Comparison of ENCODE assay signal across 21 mouse cellular contexts in genomic region chr3:58677615-58678014, GRCm38 (mm10). TPM values are rescaled to one million over a fixed set of nuclear protein-coding genes. Genes with fewer than 3 reads are reported as not detected.
DNase-seq lines count a peak whose midpoint lies in the region; ATAC-seq and TF ChIP-seq lines count a peak whose summit lies in the region.
"Had no signal": no experiment of that assay in that cellular context is flagged by ENCODE, and none has a peak within 500 bp of the region (broad histone marks: within the 10 kb centered on the region; RNA-seq: fewer than 3 reads in every experiment).

No protein-coding gene starts in this region.

- H3K27ac ChIP-seq in gastrocnemius, adult 2 months = peak overlapping the region; percentile 79
- H3K27ac ChIP-seq in limb, embryonic 12.5 days = peak overlapping the region; percentile 23; the same call in 1 of the 2 replicates
- H3K27ac ChIP-seq in limb, embryonic 10.5 days = no peak overlapping the region
- H3K27ac ChIP-seq in limb, embryonic 14.5 days (replicated peaks; ENCODE audit: low read depth, low read length) = no peak overlapping the region
- H3K27ac ChIP-seq: forebrain, embryonic 12.5 days; liver, embryonic 13.5 days; stomach, postnatal 0 days had no signal

- H3K27me3 ChIP-seq in limb, embryonic 12.5 days = no peaks in the 10 kb centered on the region
- H3K27me3 ChIP-seq in limb, embryonic 10.5 days (ENCODE audit: low read depth, poor library complexity, severe bottlenecking) = no peaks in the 10 kb centered on the region
- no peaks in the 10 kb centered on the region for H3K27me3 ChIP-seq in limb, embryonic 14.5 days (ENCODE audit: control insufficient read depth, insufficient read depth, low read length)
- H3K27me3 ChIP-seq: forebrain, embryonic 12.5 days; kidney, embryonic 15.5 days; liver, embryonic 13.5 days; Patski had no signal

- 0 out of 2 replicates have a peak overlapping the region, but pooled peaks have one; percentile 1 for H3K4me2 ChIP-seq in limb, embryonic 12.5 days
- no peak overlapping the region for H3K4me2 ChIP-seq in limb, embryonic 14.5 days (replicated peaks; ENCODE audit: low read depth, low read length, severe bottlenecking)
- H3K4me2 ChIP-seq: forebrain, embryonic 12.5 days; kidney, embryonic 15.5 days; liver, embryonic 13.5 days had no signal

- 58% methylated on average over 3 of the region's 3 CpGs for WGBS in limb, embryonic 12.5 days
- WGBS in limb, embryonic 10.5 days = 46% methylated on average over 3 of the region's 3 CpGs
- WGBS in limb, embryonic 14.5 days = 45% methylated on average over 3 of the region's 3 CpGs

- peak overlapping the region; percentile 13; the same call in 1 of the 2 replicates for H3K4me3 ChIP-seq in gastrocnemius, adult 2 months
- no peak overlapping the region for H3K4me3 ChIP-seq in limb, embryonic 12.5 days (replicated peaks)
- H3K4me3 ChIP-seq in limb, embryonic 10.5 days = no peak overlapping the region
- no peak overlapping the region for H3K4me3 ChIP-seq in limb, embryonic 14.5 days (replicated peaks; ENCODE audit: low read length)
- H3K4me3 ChIP-seq: forebrain, embryonic 12.5 days; kidney, embryonic 15.5 days; liver, embryonic 13.5 days had no signal

- intact Hi-C loops in gastrocnemius, adult 2 months (cut with DNase I) = no loop called here

- DNase-seq in gastrocnemius, adult 2 months = no peak
- no peak for DNase-seq in gastrocnemius, adult 8-10 months (ENCODE audit: low spot score in 2 of 2)
- DNase-seq in limb, embryonic 10.5 days (ENCODE audit: low spot score) = no peak
- DNase-seq in R1 (ENCODE audit: low read depth, low spot score) = peak; percentile 12
- DNase-seq in limb, embryonic 14.5 days (ENCODE audit: low spot score) = no peak
- no peak for DNase-seq in spleen, postnatal 36 days (ENCODE audit: low spot score in 2 of 2)
- no peak for DNase-seq in cerebellum, adult 9-11 months
- DNase-seq: cerebellum, adult 11 months; layer of hippocampus, adult 9-11 months; liver, embryonic 13.5 days; lung, postnatal 10 days; spleen, adult 18-20 months; thymus, postnatal 25 days had no signal

- ATAC-seq in limb, embryonic 12.5 days (ENCODE audit: insufficient number of reproducible peaks, insufficient read depth, low FRiP score, low TSS enrichment, low read depth) = no peak
- peak; percentile 41; the same call in 1 of the 2 replicates for ATAC-seq in limb, embryonic 14.5 days (ENCODE audit: low FRiP score, low read depth)
- ATAC-seq: inflammation-experienced regulatory T-cells, adult 6 months; Patski had no signal

- H3K36me3 ChIP-seq in limb, embryonic 12.5 days = peaks cover 15% of the 10 kb centered on the region; the same call in 1 of the 2 replicates
- peaks cover 3% of the 10 kb centered on the region; the same call in 1 of the 2 replicates for H3K36me3 ChIP-seq in limb, embryonic 10.5 days
- peaks cover 18% of the 10 kb centered on the region for H3K36me3 ChIP-seq in limb, embryonic 14.5 days (ENCODE audit: control insufficient read depth, insufficient read depth, low read length)

- H3K4me1 ChIP-seq in limb, embryonic 12.5 days (replicated peaks) = peaks cover 48% of the 10 kb centered on the region
- peaks cover 33% of the 10 kb centered on the region for H3K4me1 ChIP-seq in limb, embryonic 10.5 days
- H3K4me1 ChIP-seq in limb, embryonic 14.5 days (ENCODE audit: control insufficient read depth, insufficient read depth, low read length) = peaks cover 23% of the 10 kb centered on the region

- no peaks in the 10 kb centered on the region for H3K9me3 ChIP-seq in limb, embryonic 12.5 days
- no peaks in the 10 kb centered on the region for H3K9me3 ChIP-seq in limb, embryonic 10.5 days (replicated peaks)
- no peaks in the 10 kb centered on the region for H3K9me3 ChIP-seq in limb, embryonic 14.5 days (ENCODE audit: control insufficient read depth, low read length)
- H3K9me3 ChIP-seq: forebrain, embryonic 12.5 days; kidney, embryonic 15.5 days; liver, embryonic 13.5 days had no signal

- no peak for TF ChIP-seq CTCF in gastrocnemius, adult 2 months (IDR thresholded peaks at IDR 0.05)

- no peak overlapping the region for H3K9ac ChIP-seq in limb, embryonic 12.5 days (replicated peaks)
- H3K9ac ChIP-seq in limb, embryonic 14.5 days (ENCODE audit: low read depth, low read length, severe bottlenecking) = no peak overlapping the region
- H3K9ac ChIP-seq: forebrain, embryonic 12.5 days; kidney, embryonic 15.5 days; liver, embryonic 13.5 days had no signal

- TF ChIP-seq POLR2A in limb, embryonic 14.5 days (IDR thresholded peaks at IDR 0.05; ENCODE audit: borderline replicate concordance, extremely low read depth, insufficient read depth, insufficient read length) = no peak

RNA-seq across cellular contexts. Expression of gene Siah2, which starts 14.6 kb away (rescaled TPM):
- 10 to 100 TPM in 1 of 2 experiments, 1 to 10 TPM in 1; 8.3 to 11.8 TPM for total RNA-seq in gastrocnemius, adult 2 months (2021)
- 10 to 100 TPM in 2 of 4 experiments, 1 to 10 TPM in 2; 8.5 to 11.6 (median 9.6) TPM for total RNA-seq in gastrocnemius, adult 8-10 months (2022)
- polyA plus RNA-seq in limb, embryonic 12.5 days (2016; fragmentation: Nextera tagmentation; extraction: Ambion mirVana) = 6.5 and 7.4 TPM in 2 replicates
- 2.0 and 2.2 TPM in 2 replicates for polyA plus RNA-seq in limb, embryonic 10.5 days (2016; fragmentation: Nextera tagmentation; extraction: Ambion mirVana)
- 12.2 and 16.9 TPM in 2 replicates for polyA plus RNA-seq in limb, embryonic 14.5 days (2012; rRNA removed)
- polyA plus RNA-seq in limb, embryonic 14.5 days (2014; fragmentation: Nextera tagmentation; extraction: Ambion mirVana) = 7.5 and 10.7 TPM in 2 replicates

RNA-seq across cellular contexts. Expression of gene Erich6, which starts 40.6 kb away (rescaled TPM):
- not detected for total RNA-seq in gastrocnemius, adult 2 months (2021)
- total RNA-seq in gastrocnemius, adult 8-10 months (2022) = not detected
- polyA plus RNA-seq in limb, embryonic 12.5 days (2016; fragmentation: Nextera tagmentation; extraction: Ambion mirVana) = 0.09 TPM in 1 of 2 replicates, not detected in the other
- polyA plus RNA-seq in limb, embryonic 10.5 days (2016; fragmentation: Nextera tagmentation; extraction: Ambion mirVana) = not detected in 2 replicates
- polyA plus RNA-seq in limb, embryonic 14.5 days (2012; rRNA removed) = 0.09 and 0.21 TPM in 2 replicates
- polyA plus RNA-seq in limb, embryonic 14.5 days (2014; fragmentation: Nextera tagmentation; extraction: Ambion mirVana) = not detected in 2 replicates
- total RNA-seq: megakaryocyte-erythroid progenitor cell, adult 5-6 weeks had no signal
- polyA plus RNA-seq: heart, postnatal 0 days; inflammation-experienced regulatory T-cells, adult 6 months; kidney, embryonic 15.5 days; liver, embryonic 13.5 days had no signal

Comparison
In these comparisons a context has a peak if more than half of its experiments do, and no peak if none do; other contexts are left out.
1. H3K27ac ChIP-seq: peak in gastrocnemius, adult 2 months (single experiment) and limb, embryonic 12.5 days (single experiment); none in limb, embryonic 10.5 days (single experiment) and limb, embryonic 14.5 days (single experiment).